Mouse (Mus musculus) liver, embryonic 11.5 days (tissue): Measurements from ENCODE around the gene Hist2h2aa1. TPM values are rescaled to one million over a fixed set of nuclear protein-coding genes. Genes with fewer than 3 reads are reported as not detected.

Source experiments
- ATAC-seq: fragments of 200-750 bp; cut with Nextera tagmentation; replicated peaks from 2 replicates; pipeline ENCODE4 v1.8.0; 2017; ENCODE audit warnings: moderate number of reproducible peaks, mild to moderate bottlenecking, moderate TSS enrichment, moderate library complexity; ENCODE audit not compliant: low FRiP score
- DNase-seq: peaks from one replicate; pipeline ENCODE4 v3.0.0-alpha.2; 2017; ENCODE audit warnings: low spot score
- H3K27ac ChIP-seq: fragments of 300-500 bp; sonication (generic); 2 replicates; pipeline ENCODE4 v1.5.1; 2014; ENCODE audit warnings: mild to moderate bottlenecking, low read depth, low read length, control low read depth
- H3K27me3 ChIP-seq: fragments of 300-500 bp; sonication (generic); replicated peaks from 2 replicates; pipeline ENCODE4 v1.6.1; 2014; ENCODE audit warnings: low read length, mixed read lengths; ENCODE audit not compliant: control insufficient read depth, insufficient read depth
- H3K36me3 ChIP-seq: fragments of 300-500 bp; sonication (generic); 2 replicates; pipeline ENCODE4 v1.6.1; 2014; ENCODE audit warnings: mild to moderate bottlenecking, low read length, moderate library complexity, mixed read lengths; ENCODE audit not compliant: control insufficient read depth, insufficient read depth
- H3K4me1 ChIP-seq: fragments of 300-500 bp; sonication (generic); replicated peaks from 2 replicates; pipeline ENCODE4 v1.6.1; 2014; ENCODE audit warnings: low read length, mixed read lengths; ENCODE audit not compliant: control insufficient read depth, insufficient read depth
- H3K4me2 ChIP-seq: fragments of 300-500 bp; sonication (generic); 2 replicates; pipeline ENCODE4 v1.6.1; 2014; ENCODE audit warnings: mild to moderate bottlenecking, control low read depth, moderate library complexity
- H3K4me3 ChIP-seq: fragments of 300-500 bp; sonication (generic); 2 replicates; pipeline ENCODE4 v1.5.1; 2014; ENCODE audit warnings: low read depth, low read length, control low read depth
- H3K9ac ChIP-seq: fragments of 300-500 bp; sonication (generic); 2 replicates; pipeline ENCODE4 v1.6.1; 2014; ENCODE audit warnings: low read depth, low read length, control low read depth
- H3K9me3 ChIP-seq: fragments of 300-500 bp; sonication (generic); 2 replicates; pipeline ENCODE4 v1.6.1; 2016; ENCODE audit warnings: low read length, inconsistent platforms, mixed read lengths; ENCODE audit not compliant: control insufficient read depth
- WGBS: fragments of 180-500 bp; shearing (Covaris S2); extraction: QIAGEN DNeasy Blood & Tissue Kit; methylation state at CpG from one replicate; pipeline ENCODE4 v1.1.7; 2014; 5-methylcytosine and 5-hydroxymethylcytosine counted together
- polyA plus RNA-seq: library from polyadenylated mRNA; unstranded; fragments of >200 nt; fragmentation: Nextera tagmentation; extraction: Ambion mirVana; gene quantifications from 2 replicates; pipeline ENCODE4 v1.2.1, GENCODE M21; 2014

Hist2h2aa1 gene
- polyA plus RNA-seq, 1 experiment from 2014 or later: 12.1 TPM

GRCm38 (mm10) chr3:96225421-96225820 lies 19.9 kb upstream of the Hist2h2aa1 start:
- Histone ChIP-seq H3K9ac (peak overlapping the region; percentile 21; the same call in 1 of the 2 replicates), H3K4me3 (no peak overlapping the region), H3K27ac (peak overlapping the region; percentile 4; the same call in 1 of the 2 replicates), H3K4me2 (peak overlapping the region; percentile 43), H3K27me3 (no peaks in the 10 kb centered on the region), H3K9me3 (no peaks in the 10 kb centered on the region), H3K4me1 (peaks cover 26% of the 10 kb centered on the region), H3K36me3 (no peaks in the 10 kb centered on the region)
- 43% methylated on average over 2 of the region's 2 CpGs for WGBS
- DNase-seq: no peak
- no peak for ATAC-seq

- DNase-seq (no peak), ATAC-seq (no peak; the same call in 1 of the 2 replicates)
- no peaks in the 10 kb centered on the region for H3K9me3 ChIP-seq
- H3K4me1 ChIP-seq: peaks cover 26% of the 10 kb centered on the region
- no peaks in the 10 kb centered on the region for H3K36me3 ChIP-seq
- no peak overlapping the region for H3K4me3 ChIP-seq
- H3K27me3 ChIP-seq: no peaks in the 10 kb centered on the region
- WGBS: 59% methylated on average over 8 of the region's 8 CpGs
- no peak overlapping the region for H3K27ac ChIP-seq
- H3K9ac ChIP-seq: no peak overlapping the region
- H3K4me2 ChIP-seq: no peak overlapping the region
Observed at GRCm38 (mm10) chr3:96226695-96227648, 18.3 kb upstream of the Hist2h2aa1 start.

- Histone ChIP-seq H3K27me3 (no peaks in the 10 kb centered on the region), H3K9me3 (no peaks in the 10 kb centered on the region), H3K36me3 (no peaks in the 10 kb centered on the region), H3K4me3 (no peak overlapping the region), H3K4me1 (peaks cover 13% of the 10 kb centered on the region), H3K4me2 (no peak overlapping the region), H3K9ac (no peak overlapping the region), H3K27ac (no peak overlapping the region)
- 76% methylated on average over 2 of the region's 2 CpGs for WGBS
- no peak for ATAC-seq
- no peak for DNase-seq
Observed at GRCm38 (mm10) chr3:96228828-96229227, 16.5 kb upstream of the Hist2h2aa1 start.

- WGBS: 52% methylated on average over 2 of the region's 2 CpGs
- no peak for ATAC-seq
Observed at GRCm38 (mm10) chr3:96230404-96230803, 14.9 kb upstream of the Hist2h2aa1 start.

GRCm38 (mm10) chr3:96230910-96231757 lies 14.2 kb upstream of the Hist2h2aa1 start:
- H3K4me2 ChIP-seq: no peak overlapping the region
- H3K9me3 ChIP-seq: no peaks in the 10 kb centered on the region
- H3K36me3 ChIP-seq: no peaks in the 10 kb centered on the region
- no peak overlapping the region for H3K9ac ChIP-seq
- no peak overlapping the region for H3K4me3 ChIP-seq
- no peaks in the 10 kb centered on the region for H3K27me3 ChIP-seq
- 75% methylated on average over 4 of the region's 4 CpGs for WGBS
- ATAC-seq: no peak
- DNase-seq: no peak
- peaks cover under 1% of the 10 kb centered on the region; the same call in 1 of the 2 replicates for H3K4me1 ChIP-seq
- H3K27ac ChIP-seq: no peak overlapping the region

More at GRCm38 (mm10) chr3:96230404-96230803, 14.9 kb upstream of the Hist2h2aa1 start:
- no peaks in the 10 kb centered on the region for H3K27me3 ChIP-seq
- H3K9me3 ChIP-seq: no peaks in the 10 kb centered on the region
- H3K27ac ChIP-seq: no peak overlapping the region
- H3K36me3 ChIP-seq: no peaks in the 10 kb centered on the region
- no peak for DNase-seq
- H3K4me1 ChIP-seq: peaks cover 8% of the 10 kb centered on the region
- H3K4me3 ChIP-seq: no peak overlapping the region
- no peak overlapping the region for H3K9ac ChIP-seq
- H3K4me2 ChIP-seq: no peak overlapping the region

- H3K9ac ChIP-seq: no peak overlapping the region
- whole genome bisulfite sequencing: 62% methylated on average over 2 of the region's 2 CpGs
- H3K9me3 ChIP-seq: no peaks in the 10 kb centered on the region
- H3K27ac ChIP-seq: no peak overlapping the region
- ATAC-seq: no peak
- no peak for DNase-seq
- H3K27me3 ChIP-seq: no peaks in the 10 kb centered on the region
- no peaks in the 10 kb centered on the region for H3K36me3 ChIP-seq
- H3K4me3 ChIP-seq: no peak overlapping the region
- H3K4me1 ChIP-seq: no peaks in the 10 kb centered on the region
- H3K4me2 ChIP-seq: no peak overlapping the region
Observed at GRCm38 (mm10) chr3:96231758-96232120, 13.6 kb upstream of the Hist2h2aa1 start.

GRCm38 (mm10) chr3:96234914-96235313 lies 10.4 kb upstream of the Hist2h2aa1 start:
- no peak for ATAC-seq
- Histone ChIP-seq H3K27ac (no peak overlapping the region), H3K9me3 (no peaks in the 10 kb centered on the region), H3K27me3 (no peaks in the 10 kb centered on the region), H3K4me1 (peaks cover 2% of the 10 kb centered on the region; the same call in 1 of the 2 replicates), H3K4me2 (no peak overlapping the region), H3K36me3 (no peaks in the 10 kb centered on the region), H3K9ac (no peak overlapping the region), H3K4me3 (no peak overlapping the region)
- no peak for DNase-seq
- WGBS: 80% methylated on average over 2 of the region's 2 CpGs

GRCm38 (mm10) chr3:96235836-96236235 lies 9.5 kb upstream of the Hist2h2aa1 start:
- Histone ChIP-seq H3K4me1 (peaks cover 5% of the 10 kb centered on the region), H3K27me3 (no peaks in the 10 kb centered on the region), H3K4me2 (no peak overlapping the region), H3K9me3 (no peaks in the 10 kb centered on the region), H3K27ac (no peak overlapping the region), H3K9ac (no peak overlapping the region), H3K36me3 (no peaks in the 10 kb centered on the region), H3K4me3 (no peak overlapping the region)
- 57% methylated on average over 3 of the region's 3 CpGs for WGBS
- no peak for DNase-seq
- ATAC-seq: no peak
